Mouse (Mus musculus) CH12.LX (cell line): ENCODE data around the gene C1qbp.
A peak's percentile ranks its signal among the peaks of the same experiment; 100 is the strongest.

Experiments used
- BHLHE40 ChIP-seq: IDR thresholded peaks from 2 replicates; pipeline ENCODE4 v1.6.1; 2011; ENCODE audit warnings: mild to moderate bottlenecking, low read depth, low read length, improper control_type of control experiment
- CTCF ChIP-seq, 2 experiments: IDR thresholded peaks in 1 of 2; conservative IDR thresholded peaks in 1 of 2; 2 replicates each; pipeline ENCODE4 v1.5.1; 2011 to 2012; ENCODE audit warnings: low read depth in 2 of 2, low read length in 2 of 2, improper control_type of control experiment in 1 of 2, inconsistent platforms in 1 of 2, mild to moderate bottlenecking in 1 of 2, moderate library complexity in 1 of 2
- EP300 ChIP-seq: IDR thresholded peaks from 2 replicates; pipeline ENCODE4 v1.6.1; 2011; ENCODE audit warnings: low read length, improper control_type of control experiment
- MYC ChIP-seq: IDR thresholded peaks from 2 replicates; pipeline ENCODE4 v1.6.1; 2011; ENCODE audit warnings: low read depth, mild to moderate bottlenecking, improper control_type of control experiment, low read length
- POLR2A ChIP-seq: IDR thresholded peaks from 2 replicates; pipeline ENCODE4 v1.6.1; 2011; ENCODE audit warnings: low read depth, mild to moderate bottlenecking, improper control_type of control experiment, low read length
- POLR2AphosphoS2 ChIP-seq: IDR thresholded peaks from 2 replicates; pipeline ENCODE4 v1.6.1; 2011; ENCODE audit warnings: low read depth, low read length, improper control_type of control experiment
- TCF12 ChIP-seq: IDR thresholded peaks from 2 replicates; pipeline ENCODE4 v1.6.1; 2014; ENCODE audit warnings: low read depth, mild to moderate bottlenecking, inconsistent platforms, low read length, improper control_type of control experiment
- ZNF384 ChIP-seq: IDR thresholded peaks from 2 replicates; pipeline ENCODE4 v1.6.1; 2012; ENCODE audit warnings: low read depth, low read length, improper control_type of control experiment, inconsistent platforms

GRCm38 (mm10) chr11:70973947-70974346 is 8.9 kb downstream of the C1qbp start:
- TF ChIP-seq CTCF (conservative IDR thresholded peaks at IDR 0.05 in 1 of 2, IDR thresholded peaks at IDR 0.05 in 1 of 2; ENCODE audit: low read depth in 2 of 2, low read length in 2 of 2) (peak; percentile 61 to 62), POLR2A (no peak), MYC (peak; percentile 40; the same call in 1 of the 2 replicates), BHLHE40 (no peak), POLR2AphosphoS2 (no peak), EP300 (no peak), ZNF384 (no peak), TCF12 (no peak)
